Mouse (Mus musculus) G1E (cell line): Measurements from ENCODE around the gene Psg16. TPM values are rescaled to one million over a fixed set of nuclear protein-coding genes. Genes with fewer than 3 reads are reported as not detected.

ENCODE experiments used
- ATAC-seq: 2 replicates; pipeline ENCODE4 v1.8.0; 2016; ENCODE audit warnings: mild to moderate bottlenecking; ENCODE audit not compliant: insufficient number of reproducible peaks, poor library complexity, low FRiP score, severe bottlenecking; ENCODE audit errors: extremely low read depth
- DNase-seq: peaks from one replicate; pipeline ENCODE4 v3.0.0; 2012; ENCODE audit warnings: low spot score
- H3K27me3 ChIP-seq: 2 replicates; pipeline ENCODE4 v1.6.1; 2012; ENCODE audit warnings: mild to moderate bottlenecking, low read length, inconsistent platforms; ENCODE audit not compliant: insufficient read depth
- H3K36me3 ChIP-seq: replicated peaks from 2 replicates; pipeline ENCODE3; 2012; ENCODE audit warnings: mild to moderate bottlenecking, inconsistent platforms
- H3K4me1 ChIP-seq: 2 replicates; pipeline ENCODE4 v1.6.1; 2012; ENCODE audit warnings: low read depth, low read length, inconsistent platforms, mixed read lengths; ENCODE audit not compliant: insufficient read depth
- H3K4me3 ChIP-seq: 2 replicates; pipeline ENCODE4 v1.5.1; 2012; ENCODE audit warnings: low read depth, mild to moderate bottlenecking, inconsistent platforms, low read length, moderate library complexity, mixed read lengths
- H3K9me3 ChIP-seq: replicated peaks from 2 replicates; pipeline ENCODE4 v1.6.1; 2012; ENCODE audit warnings: inconsistent platforms
- CTCF ChIP-seq: IDR thresholded peaks from 2 replicates; pipeline ENCODE4 v1.5.1; 2012; ENCODE audit warnings: low read depth, low read length, inconsistent platforms, mixed read lengths
- GATA1 ChIP-seq: IDR thresholded peaks from 2 replicates; pipeline ENCODE4 v1.6.1; 2012; ENCODE audit warnings: borderline replicate concordance, low read length, inconsistent platforms, mixed read lengths
- GATA2 ChIP-seq: IDR thresholded peaks from 2 replicates; pipeline ENCODE4 v1.6.1; 2012; ENCODE audit warnings: low read depth, low read length, inconsistent platforms, borderline replicate concordance
- POLR2AphosphoS5 ChIP-seq: IDR thresholded peaks from 2 replicates; pipeline ENCODE4 v1.6.1; 2012; ENCODE audit warnings: low read depth, low read length, inconsistent platforms; ENCODE audit not compliant: insufficient replicate concordance
- TAL1 ChIP-seq: conservative IDR thresholded peaks from 2 replicates; pipeline ENCODE4 v1.6.1; 2012; ENCODE audit warnings: low read depth, low read length, inconsistent platforms, mixed read lengths
- polyA plus RNA-seq: library from polyadenylated mRNA; stranded (reverse); fragments of >175 nt; gene quantifications from 2 replicates; pipeline ENCODE4 v1.2.3, GENCODE M21; 2012
- total RNA-seq, 2 experiments: library from RNA; stranded (forward) in 1 of 2; stranded (reverse) in 1 of 2; fragments of 200-1000 nt in 1 of 2; fragments of >200 nt in 1 of 2; fragmentation: Nextera tagmentation in 1 of 2; gene quantifications; 2 replicates each; pipeline ENCODE4 v1.2.3; 2014 to 2017

Gene Psg16
- total and polyA plus RNA-seq, 3 experiments = 0.02 to 1.9 (median 0.71) TPM

GRCm38 (mm10) chr7:17026710-17027587 lies 46.9 kb upstream of the Psg16 start:
- peak; percentile 37; the same call in 1 of the 2 replicates for ATAC-seq
- no peaks in the 10 kb centered on the region for H3K9me3 ChIP-seq
- peaks cover 77% of the 10 kb centered on the region for H3K36me3 ChIP-seq
- H3K4me1 ChIP-seq = peaks cover 68% of the 10 kb centered on the region
- no peaks in the 10 kb centered on the region for H3K27me3 ChIP-seq
- TF ChIP-seq POLR2AphosphoS5 (no peak), CTCF (peak; percentile 60)
- peak; percentile 60 for DNase-seq
- peak overlapping the region; percentile 96 for H3K4me3 ChIP-seq

DNA sequence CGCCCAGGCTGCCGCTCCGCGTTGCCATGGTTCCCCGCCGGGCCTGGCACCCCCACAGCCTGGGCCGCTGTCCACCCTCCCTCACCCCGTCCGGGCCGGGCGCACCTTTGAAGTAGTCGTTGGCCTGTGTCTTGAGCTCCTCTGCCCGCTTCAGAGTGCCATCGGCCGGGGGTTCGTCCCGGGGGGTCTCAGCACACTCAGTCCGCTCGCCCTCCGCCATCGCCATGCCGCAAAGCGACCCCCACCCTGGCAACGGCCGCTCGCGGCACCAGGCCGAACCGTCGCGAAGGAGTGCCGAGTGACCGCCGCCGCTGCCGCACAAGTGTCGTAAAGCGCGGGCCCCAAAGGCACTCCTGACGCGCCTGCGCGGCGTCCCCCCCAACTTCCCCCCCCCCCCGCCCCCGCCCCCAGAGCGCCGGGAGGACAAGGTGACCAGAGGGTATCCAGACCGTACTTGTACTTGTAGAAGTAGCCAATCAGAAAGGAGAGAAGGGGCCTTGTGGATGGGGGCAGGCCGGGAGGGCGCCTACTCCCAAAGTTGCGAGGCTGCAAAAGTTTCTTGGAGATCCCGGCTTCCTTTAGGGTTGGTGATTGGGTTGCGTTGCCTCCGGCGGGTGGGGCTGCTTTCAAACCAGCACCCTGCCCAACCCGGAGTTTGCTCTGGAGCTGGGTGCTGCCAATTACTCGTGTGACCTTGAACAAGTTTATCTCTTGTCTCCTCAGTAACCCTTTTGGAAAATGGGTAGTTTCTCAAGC lies 46.1 kb upstream of the Psg16 start, which contains the start of gene Ppp5c:
Gene Ppp5c, minus strand, starts transcription at position 337 of the 756 bp plus-strand sequence.
- DNase-seq (peak; percentile 91), ATAC-seq (peak; percentile 35)
- peak within 1 kb of the TSS; percentile 96 for H3K4me3 ChIP-seq
- H3K36me3 ChIP-seq = peaks cover 77% of the 10 kb centered on the region
- H3K27me3 ChIP-seq = no peaks in the 10 kb centered on the region
- no peaks in the 10 kb centered on the region for H3K9me3 ChIP-seq
- H3K4me1 ChIP-seq = peaks cover 60% of the 10 kb centered on the region
- TF ChIP-seq POLR2AphosphoS5 (no peak; the same call in 1 of the 2 replicates), CTCF (no peak), GATA2 (no peak), GATA1 (no peak), TAL1 (no peak)

- Histone ChIP-seq H3K4me1 (peaks cover 48% of the 10 kb centered on the region), H3K27me3 (no peaks in the 10 kb centered on the region), H3K9me3 (no peaks in the 10 kb centered on the region), H3K4me3 (no peak overlapping the region), H3K36me3 (peaks cover 77% of the 10 kb centered on the region)
- ATAC-seq = no peak
- TF ChIP-seq GATA1 (no peak), TAL1 (no peak)
- no peak for DNase-seq
Observed at GRCm38 (mm10) chr7:17028923-17029322, 44.9 kb upstream of the Psg16 start.

DNA sequence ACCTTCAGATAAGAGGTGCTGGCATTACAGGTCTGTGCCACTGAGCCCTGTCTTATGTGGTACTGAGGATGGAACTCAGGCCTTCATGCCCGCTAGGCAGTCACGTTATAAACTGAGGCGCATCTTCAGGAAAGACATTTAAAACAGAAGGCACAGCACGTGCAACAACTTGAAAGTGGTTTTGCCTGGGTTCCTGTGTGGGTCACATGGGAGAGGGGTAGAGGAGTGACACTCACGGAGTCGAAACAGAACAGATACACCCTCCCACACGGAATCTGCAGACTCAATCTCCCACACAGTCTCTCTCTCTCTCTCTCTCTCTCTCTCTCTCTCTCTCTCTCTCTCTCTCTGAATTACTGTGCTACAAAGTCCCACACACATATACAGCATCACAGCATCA lies 43.6 kb upstream of the Psg16 start:
- Histone ChIP-seq H3K4me1 (peaks cover 35% of the 10 kb centered on the region), H3K9me3 (no peaks in the 10 kb centered on the region), H3K36me3 (peaks cover 77% of the 10 kb centered on the region), H3K27me3 (no peaks in the 10 kb centered on the region), H3K4me3 (no peak overlapping the region)
- no peak for ATAC-seq
- no peak for DNase-seq
- TF ChIP-seq TAL1 (no peak), CTCF (no peak), GATA2 (no peak), POLR2AphosphoS5 (no peak), GATA1 (no peak)

DNA sequence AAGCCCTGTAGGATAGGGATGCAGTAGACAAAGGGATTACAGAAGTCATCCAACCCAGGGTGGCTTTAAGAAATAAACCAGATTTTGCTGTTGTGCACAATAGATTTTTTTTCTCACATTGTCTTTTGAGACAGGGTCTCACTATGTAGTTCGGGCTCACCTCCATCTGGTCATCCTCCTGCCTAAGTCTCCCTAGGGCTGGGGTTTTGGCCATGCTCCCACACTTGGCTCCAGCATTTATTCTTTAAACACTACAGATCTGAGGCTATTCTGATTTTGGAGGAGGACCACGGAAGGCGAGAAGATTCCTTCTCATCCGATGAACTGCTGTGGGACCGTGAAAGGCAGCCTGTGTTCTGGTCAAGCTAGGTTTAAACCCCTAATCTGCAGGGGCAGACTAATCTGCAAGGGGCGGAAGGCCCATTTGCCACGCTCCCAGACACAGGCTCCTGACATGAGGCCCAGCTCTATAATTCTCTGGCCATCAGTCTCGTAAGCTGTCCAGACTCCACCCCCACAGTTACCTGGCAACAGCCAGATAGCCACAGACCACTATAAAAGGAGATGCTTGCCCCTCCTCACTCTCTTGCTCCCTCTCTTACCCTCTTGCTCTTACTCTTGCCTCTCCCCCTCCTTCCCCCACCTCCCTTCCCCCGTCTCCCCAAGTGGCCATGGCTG lies 35.7 kb upstream of the Psg16 start:
- no peaks in the 10 kb centered on the region for H3K9me3 ChIP-seq
- peaks cover 93% of the 10 kb centered on the region for H3K36me3 ChIP-seq
- H3K4me1 ChIP-seq = peaks cover 3% of the 10 kb centered on the region; the same call in 1 of the 2 replicates
- H3K4me3 ChIP-seq = no peak overlapping the region
- no peak for TF ChIP-seq TAL1
- no peak for TF ChIP-seq GATA1
- TF ChIP-seq CTCF = no peak
- no peak for TF ChIP-seq POLR2AphosphoS5
- no peak for TF ChIP-seq GATA2
- no peaks in the 10 kb centered on the region for H3K27me3 ChIP-seq
- ATAC-seq = no peak
- DNase-seq = no peak

DNA sequence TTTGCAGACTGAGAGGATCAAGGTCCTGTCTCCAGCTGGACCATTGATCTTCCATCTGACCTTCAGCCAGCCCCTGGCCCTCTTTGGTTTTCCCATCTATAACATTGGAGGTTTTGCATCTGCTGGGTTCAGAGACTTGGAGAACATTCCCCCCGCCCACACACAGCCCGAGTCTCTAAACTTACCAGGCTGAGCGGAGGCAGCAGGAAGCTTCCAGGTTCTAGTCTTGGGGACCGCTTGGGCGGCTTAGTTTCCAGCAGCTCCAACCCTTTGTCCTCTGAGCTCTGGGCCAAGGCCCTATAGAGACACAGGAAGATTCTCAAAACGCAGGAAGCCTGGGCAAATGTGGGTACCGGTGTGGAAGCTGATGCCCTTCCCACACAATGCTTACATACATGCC lies 34.5 kb upstream of the Psg16 start:
- peaks cover 93% of the 10 kb centered on the region for H3K36me3 ChIP-seq

More for the DNA sequence above, 34.5 kb upstream of the Psg16 start:
- Histone ChIP-seq H3K9me3 (no peaks in the 10 kb centered on the region), H3K4me1 (peaks cover 5% of the 10 kb centered on the region), H3K4me3 (no peak overlapping the region), H3K27me3 (no peaks in the 10 kb centered on the region)
- ATAC-seq (no peak), DNase-seq (no peak)
- TF ChIP-seq GATA2 (no peak), POLR2AphosphoS5 (no peak), GATA1 (no peak), TAL1 (no peak), CTCF (no peak)
